Mouse (Mus musculus) heart, postnatal 0 days (tissue): ENCODE measurements around the gene Hbb-y.

ENCODE experiments used
- CTCF ChIP-seq: IDR thresholded peaks from 2 replicates; pipeline ENCODE4 v1.5.1; 2016; ENCODE audit warnings: antibody characterized with exemption, control low read depth, low read depth
- EP300 ChIP-seq: IDR thresholded peaks from 2 replicates; pipeline ENCODE4 v1.6.1; 2016; ENCODE audit warnings: antibody characterized with exemption, low read depth

- TF ChIP-seq CTCF (no peak), EP300 (no peak)
These were observed 41.7 kb downstream of the Hbb-y start for GRCm38 (mm10) chr7:103811223-103811845.
